Mouse (Mus musculus): ENCODE measurements around the gene Ephx3. TPM values are rescaled to one million over a fixed set of nuclear protein-coding genes. Genes with fewer than 3 reads are reported as not detected.

Gene Ephx3
- polyA plus RNA-seq, 1 experiment = 0.56 TPM

- Histone ChIP-seq H3K4me1 (ENCODE audit: control insufficient read depth, insufficient read depth, low read length) (0 out of 2 replicates have a peak, but pooled peaks cover 1% of the 10 kb centered on the region), H3K27ac (ENCODE audit: insufficient read depth, low read length) (no peak overlapping the region), H3K4me3 (ENCODE audit: insufficient read depth, low read length) (no peak overlapping the region)
- TF ChIP-seq CTCF (IDR thresholded peaks at IDR 0.05; ENCODE audit: extremely low read depth, insufficient read depth, low read length) (no peak), POLR2A (IDR thresholded peaks at IDR 0.05; ENCODE audit: extremely low read depth, insufficient read depth, low read length) (no peak)
These were observed 25.3 kb downstream of the Ephx3 start for GRCm38 (mm10) chr17:32163910-32164650.

DNA sequence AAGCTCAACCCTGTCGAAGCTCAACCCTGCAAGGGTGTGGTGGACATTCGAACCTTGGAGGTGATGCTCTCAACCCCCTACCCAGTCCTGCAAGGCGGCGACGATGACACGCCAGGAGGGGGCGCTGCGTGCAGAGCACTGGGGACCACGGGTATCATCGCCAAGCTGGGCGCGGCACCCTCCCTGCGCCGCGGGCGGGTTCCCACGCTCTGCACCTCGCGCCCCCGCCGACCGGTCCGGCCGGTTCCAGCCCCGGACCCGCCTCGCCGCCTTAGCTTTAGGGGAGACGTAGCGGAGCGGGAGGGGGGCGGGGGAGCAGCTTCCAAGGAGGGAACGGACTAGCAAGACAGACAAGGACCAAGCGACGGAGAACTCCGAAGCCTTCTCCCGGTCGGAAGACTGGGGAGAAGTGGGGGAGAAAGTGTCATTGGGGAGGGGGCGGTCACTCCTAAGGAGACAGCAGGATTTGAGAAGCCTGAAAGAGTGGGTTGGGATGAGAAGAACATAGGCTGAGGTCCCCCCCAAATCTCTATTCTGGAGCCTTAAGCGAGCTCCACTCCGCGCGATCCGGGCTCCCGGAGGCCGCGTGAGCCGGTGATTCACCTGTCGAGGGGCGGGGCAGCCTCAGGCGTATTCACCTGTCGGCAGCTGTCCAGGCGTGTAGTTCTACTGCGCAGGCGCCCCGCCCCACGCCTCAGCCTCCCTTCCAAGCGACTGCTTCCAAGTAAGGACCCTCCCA is 27.1 kb downstream of the Ephx3 start:
- no peak overlapping the region for H3K27ac ChIP-seq (ENCODE audit: insufficient read depth, low read length)
- peak overlapping the region; percentile 25 for H3K4me3 ChIP-seq (ENCODE audit: insufficient read depth, low read length)
- H3K4me1 ChIP-seq (ENCODE audit: control insufficient read depth, insufficient read depth, low read length) = 0 out of 2 replicates have a peak, but pooled peaks cover 1% of the 10 kb centered on the region
- TF ChIP-seq POLR2A (IDR thresholded peaks at IDR 0.05; ENCODE audit: extremely low read depth, insufficient read depth, low read length) (no peak), CTCF (IDR thresholded peaks at IDR 0.05; ENCODE audit: extremely low read depth, insufficient read depth, low read length) (peak; percentile 52)

DNA sequence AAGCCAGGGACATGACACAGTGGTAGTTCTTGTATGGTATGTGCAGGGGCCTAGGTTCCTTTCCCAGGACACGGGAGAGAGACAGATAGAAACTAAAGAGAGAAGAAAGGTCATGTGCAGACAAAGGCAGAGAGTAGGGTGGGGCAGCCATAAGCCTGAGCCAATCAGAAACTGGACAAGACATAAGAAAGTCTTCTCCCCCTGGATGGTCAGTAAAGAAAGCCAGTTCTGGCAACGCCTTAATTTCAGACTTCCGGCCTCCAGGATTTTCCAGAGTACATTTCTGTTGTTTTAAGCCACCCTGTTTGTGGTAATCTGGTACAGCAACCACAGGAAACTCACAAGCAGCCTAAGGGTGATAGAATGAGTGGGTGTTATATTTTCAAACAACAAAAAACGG is 28.5 kb downstream of the Ephx3 start:
- no peak overlapping the region for H3K4me3 ChIP-seq (ENCODE audit: insufficient read depth, low read length)
- TF ChIP-seq CTCF (IDR thresholded peaks at IDR 0.05; ENCODE audit: extremely low read depth, insufficient read depth, low read length) = no peak
- TF ChIP-seq POLR2A (IDR thresholded peaks at IDR 0.05; ENCODE audit: extremely low read depth, insufficient read depth, low read length) = no peak
- no peak overlapping the region for H3K27ac ChIP-seq (ENCODE audit: insufficient read depth, low read length)
- 0 out of 2 replicates have a peak, but pooled peaks cover 1% of the 10 kb centered on the region for H3K4me1 ChIP-seq (ENCODE audit: control insufficient read depth, insufficient read depth, low read length)

- H3K27ac ChIP-seq (ENCODE audit: insufficient read depth, low read length) = no peak overlapping the region
- no peak overlapping the region for H3K4me3 ChIP-seq (ENCODE audit: insufficient read depth, low read length)
- no peak for TF ChIP-seq POLR2A (IDR thresholded peaks at IDR 0.05; ENCODE audit: extremely low read depth, insufficient read depth, low read length)
- no peak for TF ChIP-seq CTCF (IDR thresholded peaks at IDR 0.05; ENCODE audit: extremely low read depth, insufficient read depth, low read length)
- 0 out of 2 replicates have a peak, but pooled peaks cover 1% of the 10 kb centered on the region for H3K4me1 ChIP-seq (ENCODE audit: control insufficient read depth, insufficient read depth, low read length)
These were observed 30.5 kb downstream of the Ephx3 start for GRCm38 (mm10) chr17:32158841-32159240.

GRCm38 (mm10) chr17:32146718-32147117 is 42.6 kb downstream of the Ephx3 start:
- H3K4me1 ChIP-seq (ENCODE audit: control insufficient read depth, insufficient read depth, low read length) = peaks cover 3% of the 10 kb centered on the region; the same call in 1 of the 2 replicates
- no peak overlapping the region for H3K4me3 ChIP-seq (ENCODE audit: insufficient read depth, low read length)
- no peak overlapping the region for H3K27ac ChIP-seq (ENCODE audit: insufficient read depth, low read length)
- TF ChIP-seq CTCF (IDR thresholded peaks at IDR 0.05; ENCODE audit: extremely low read depth, insufficient read depth, low read length) = no peak
- no peak for TF ChIP-seq POLR2A (IDR thresholded peaks at IDR 0.05; ENCODE audit: extremely low read depth, insufficient read depth, low read length)

GRCm38 (mm10) chr17:32142907-32143854 is 46.2 kb downstream of the Ephx3 start:
- TF ChIP-seq CTCF (IDR thresholded peaks at IDR 0.05; ENCODE audit: extremely low read depth, insufficient read depth, low read length) = peak; percentile 59
- no peak for TF ChIP-seq POLR2A (IDR thresholded peaks at IDR 0.05; ENCODE audit: extremely low read depth, insufficient read depth, low read length)
- Histone ChIP-seq H3K4me1 (ENCODE audit: control insufficient read depth, insufficient read depth, low read length) (peaks cover 3% of the 10 kb centered on the region; the same call in 1 of the 2 replicates), H3K27ac (ENCODE audit: insufficient read depth, low read length) (no peak overlapping the region), H3K4me3 (ENCODE audit: insufficient read depth, low read length) (peak overlapping the region; percentile 13)

GRCm38 (mm10) chr17:32142234-32142633 is 47.1 kb downstream of the Ephx3 start:
- H3K4me3 ChIP-seq (ENCODE audit: insufficient read depth, low read length) = no peak overlapping the region
- peaks cover 3% of the 10 kb centered on the region; the same call in 1 of the 2 replicates for H3K4me1 ChIP-seq (ENCODE audit: control insufficient read depth, insufficient read depth, low read length)
- TF ChIP-seq POLR2A (IDR thresholded peaks at IDR 0.05; ENCODE audit: extremely low read depth, insufficient read depth, low read length) = no peak
- no peak for TF ChIP-seq CTCF (IDR thresholded peaks at IDR 0.05; ENCODE audit: extremely low read depth, insufficient read depth, low read length)
- no peak overlapping the region for H3K27ac ChIP-seq (ENCODE audit: insufficient read depth, low read length)

Other genes with a start within 250 kb of the Ephx3 start
- 14.9 and 16.5 TPM in 2 replicates for gene Rrp1b, start 153.4 kb downstream of the Ephx3 start, polyA plus RNA-seq (2012; rRNA removed)
- 0.27 and 0.32 TPM in 2 replicates for gene Hsf2bp, start 153.2 kb downstream of the Ephx3 start, polyA plus RNA-seq (2012; rRNA removed)
- 7.5 and 7.8 TPM in 2 replicates for gene Notch3, start 22.7 kb downstream of the Ephx3 start, polyA plus RNA-seq (2012; rRNA removed)
- 43.5 and 43.9 TPM in 2 replicates for gene Brd4, start 95.2 kb upstream of the Ephx3 start, polyA plus RNA-seq (2012; rRNA removed)
- gene Akap8, start 131.7 kb upstream of the Ephx3 start, polyA plus RNA-seq (2012; rRNA removed) = 87.3 and 95.9 TPM in 2 replicates
- gene Akap8l, start 161.1 kb upstream of the Ephx3 start, polyA plus RNA-seq (2012; rRNA removed) = 363 and 441 TPM in 2 replicates
- gene Wiz, start 199.9 kb upstream of the Ephx3 start, polyA plus RNA-seq (2012; rRNA removed) = 36.9 and 37.8 TPM in 2 replicates
- 4.8 and 5.3 TPM in 2 replicates for gene Rasal3, start 214.0 kb upstream of the Ephx3 start, polyA plus RNA-seq (2012; rRNA removed)
- gene Pglyrp2, start 234.6 kb upstream of the Ephx3 start, polyA plus RNA-seq (2012; rRNA removed) = not detected in 2 replicates

All from cortical plate, adult 2 months (tissue).